Mouse (Mus musculus): ENCODE data around the gene Pklr.

GRCm38 (mm10) chr3:89182531-89183057 is 46.7 kb downstream of the Pklr start:
- TF ChIP-seq CTCF (conservative IDR thresholded peaks at IDR 0.05; ENCODE audit: low read length) (no peak), POU5F1 (IDR thresholded peaks at IDR 0.05; ENCODE audit: borderline replicate concordance, low read length) (no peak)

Measured in E14TG2a.4 (cell line).